ENCODE assay signal across 28 mouse cellular contexts in genomic region chr4:34637386-34637785, GRCm38 (mm10).
"Had no signal": no experiment of that assay in that cellular context is flagged by ENCODE, and none has a peak within 500 bp of the region (broad histone marks: within the 10 kb centered on the region; RNA-seq: fewer than 3 reads in every experiment).

No protein-coding gene starts in this region.

- H3K4me3 ChIP-seq: limb, embryonic 10.5 days; limb, embryonic 12.5 days; limb, embryonic 13.5 days; limb, embryonic 15.5 days; liver, embryonic 12.5 days; liver, embryonic 13.5 days; liver, embryonic 15.5 days; lung, embryonic 15.5 days; megakaryocyte, embryonic 14.5 days; midbrain, embryonic 10.5 days; midbrain, embryonic 12.5 days; midbrain, embryonic 13.5 days; midbrain, embryonic 15.5 days; myocyte; neural tube, embryonic 12.5 days had no signal

- H3K27me3 ChIP-seq: limb, embryonic 12.5 days; limb, embryonic 13.5 days; limb, embryonic 15.5 days; liver, embryonic 12.5 days; liver, embryonic 13.5 days; liver, embryonic 15.5 days; lung, embryonic 15.5 days; megakaryocyte, embryonic 14.5 days; midbrain, embryonic 12.5 days; midbrain, embryonic 13.5 days; midbrain, embryonic 15.5 days; neural tube, embryonic 12.5 days had no signal

- H3K9me3 ChIP-seq: limb, embryonic 10.5 days; limb, embryonic 12.5 days; limb, embryonic 13.5 days; limb, embryonic 15.5 days; liver, embryonic 12.5 days; liver, embryonic 13.5 days; liver, embryonic 15.5 days; lung, embryonic 15.5 days; midbrain, embryonic 10.5 days; midbrain, embryonic 12.5 days; midbrain, embryonic 13.5 days; midbrain, embryonic 15.5 days; neural tube, embryonic 12.5 days had no signal

- H3K27ac ChIP-seq: limb, embryonic 10.5 days; limb, embryonic 12.5 days; limb, embryonic 13.5 days; limb, embryonic 15.5 days; liver, embryonic 12.5 days; liver, embryonic 13.5 days; liver, embryonic 14.5 days; liver, embryonic 15.5 days; lung, embryonic 15.5 days; macrophage; midbrain, embryonic 10.5 days; midbrain, embryonic 12.5 days; midbrain, embryonic 13.5 days; midbrain, embryonic 15.5 days; neural tube, embryonic 12.5 days had no signal

- DNase-seq: left cerebral cortex, postnatal 4 days; liver; liver, embryonic 13.5 days; liver, postnatal 0 days; lung, adult 18-20 months; lung, adult 2 months; lung, embryonic 14.5 days; lung, postnatal 10 days; lung, postnatal 14 days; lung, postnatal 36 days; lung, postnatal 4 days; midbrain, embryonic 14.5 days had no signal

- H3K4me1 ChIP-seq: limb, embryonic 10.5 days; limb, embryonic 12.5 days; limb, embryonic 13.5 days; liver, embryonic 12.5 days; liver, embryonic 13.5 days; liver, embryonic 15.5 days; lung, embryonic 15.5 days; megakaryocyte, embryonic 14.5 days; midbrain, embryonic 10.5 days; midbrain, embryonic 12.5 days; midbrain, embryonic 13.5 days; midbrain, embryonic 15.5 days; neural tube, embryonic 12.5 days had no signal
